Mouse (Mus musculus): ENCODE measurements at regions not wholly inside any gene's neighbourhood (a gene's known extent, or its start where the extent isn't known, plus 50 kb on each side); places are given as distances from the start of the nearest gene placed in this dataset.

DNA sequence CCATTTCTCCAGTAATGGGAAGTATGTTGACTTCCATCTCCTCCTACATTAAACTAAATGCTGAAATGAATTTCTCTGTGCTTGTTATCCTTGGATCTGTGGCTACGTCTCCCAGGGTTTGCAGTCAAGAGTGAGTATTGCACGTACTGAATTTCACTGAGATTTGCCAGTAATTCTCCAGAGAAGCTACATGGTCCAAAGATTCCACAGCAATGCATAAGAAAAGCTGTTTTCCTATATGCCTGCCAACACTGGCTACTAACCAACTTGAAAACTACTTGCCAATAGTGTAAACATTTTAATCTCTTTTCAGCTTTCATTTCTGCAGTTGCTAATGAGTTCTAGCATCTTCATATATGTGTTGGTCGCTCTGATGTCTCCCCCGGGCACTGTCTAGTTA, 164.4 kb downstream of the Cysltr2 start:
- TF ChIP-seq CTCF (IDR thresholded peaks at IDR 0.05; ENCODE audit: control insufficient read depth, insufficient read depth, insufficient replicate concordance, low read depth, low read length) (no peak), POLR2A (IDR thresholded peaks at IDR 0.05; ENCODE audit: control insufficient read depth, low read depth, low read length) (no peak)
